20 mouse cellular contexts compared by ENCODE assay signal in genomic region chr1:161782725-161783124, GRCm38 (mm10). TPM values are rescaled to one million over a fixed set of nuclear protein-coding genes. Genes with fewer than 3 reads are reported as not detected.
DNase-seq lines count a peak whose midpoint lies in the region; ATAC-seq lines count a peak whose summit lies in the region.
"Had no signal": no experiment of that assay in that cellular context is flagged by ENCODE, and none has a peak within 500 bp of the region (broad histone marks: within the 10 kb centered on the region; RNA-seq: fewer than 3 reads in every experiment).

No protein-coding gene starts in this region.

- peak; percentile 92 for ATAC-seq in frontal cortex, adult (ENCODE audit: low TSS enrichment)
- ATAC-seq: activated CD4-positive, CD25-positive, alpha-beta regulatory T cell, adult 4 months; CD4-positive, CD25-positive, alpha-beta regulatory T cell, adult 4 months; Patski had no signal

- DNase-seq in frontal cortex, postnatal 14 days (ENCODE audit: low spot score in 2 of 2), result no peak
- peak; percentile 16 for DNase-seq in brain, adult 2 months (ENCODE audit: low read depth, low spot score)
- DNase-seq in heart, adult 18-20 months, result no peak
- DNase-seq: adrenal gland, adult 2 months; adrenal gland, adult 8-10 months; adrenal gland, postnatal 10 days; adrenal gland, postnatal 14 days; adrenal gland, postnatal 25 days; adrenal gland, postnatal 36 days; B cell, adult 2 months; cerebellum, adult 11 months; cerebellum, adult 11-12 months; cerebellum, adult 18-20 months; cerebellum, adult 2 months had no signal

RNA-seq across cellular contexts. Expression of gene Fasl, which starts 5.6 kb away (rescaled TPM):
- total RNA-seq in heart, adult 18-20 months (2021), result under 1 TPM in 1 of 2 experiments, not detected in 1; 0.15 TPM
- total RNA-seq: adrenal gland, adult 2 months; adrenal gland, postnatal 10 days; adrenal gland, postnatal 14 days; adrenal gland, postnatal 25 days; adrenal gland, postnatal 4 days; MEL had no signal
